Mouse (Mus musculus): Measurements from ENCODE around the gene Lat.

DNA sequence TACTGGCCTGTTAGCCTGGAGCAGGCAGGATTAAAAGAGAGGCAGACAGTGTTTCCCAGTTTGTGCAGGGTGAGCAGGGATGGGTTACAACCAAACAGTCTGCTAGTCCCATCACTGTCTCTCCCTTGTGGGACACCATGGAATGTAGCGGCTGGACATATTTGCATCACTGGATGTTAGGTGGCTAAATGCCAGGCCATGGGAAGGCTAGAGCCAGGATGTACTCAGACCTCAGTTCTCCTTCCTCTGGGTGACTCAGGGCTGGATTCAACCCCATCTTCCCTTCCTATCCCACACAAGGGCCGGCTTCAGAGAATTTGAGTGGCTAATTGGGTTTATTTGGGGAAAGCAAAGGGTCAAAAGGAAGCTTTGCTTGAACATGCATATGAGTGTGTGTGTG, 39.3 kb upstream of the Lat start:
- TF ChIP-seq POU5F1 (IDR thresholded peaks at IDR 0.05; ENCODE audit: borderline replicate concordance, low read length), result no peak
- no peak for TF ChIP-seq CTCF (conservative IDR thresholded peaks at IDR 0.05; ENCODE audit: low read length)

All from E14TG2a.4 (cell line).